Comparison of ENCODE assay signal across 8 mouse cellular contexts in genomic region chr7:92741152-92741860, GRCm38 (mm10). TPM values are rescaled to one million over a fixed set of nuclear protein-coding genes. Genes with fewer than 3 reads are reported as not detected.
DNase-seq lines count a peak whose midpoint lies in the region; ATAC-seq and TF ChIP-seq lines count a peak whose summit lies in the region.

Rab30 (plus strand) TSS chr7:92741603.

- peak within 1 kb of the TSS; percentile 89 to 93 for H3K4me3 ChIP-seq in ES-E14 (ENCODE audit: insufficient read depth in 1 of 2, low read depth in 1 of 2, low read length in 2 of 2, poor library complexity in 1 of 2, severe bottlenecking in 1 of 2)
- H3K4me3 ChIP-seq in forebrain, embryonic 15.5 days, result peak within 1 kb of the TSS; percentile 78
- H3K4me3 ChIP-seq in lung, adult 2 months (replicated peaks; ENCODE audit: extremely low read depth, low read depth, low read length), result peak within 1 kb of the TSS; percentile 97

- TF ChIP-seq POLR2A in lung, adult 2 months (IDR thresholded peaks at IDR 0.05; ENCODE audit: borderline replicate concordance, extremely low read depth, low read depth, low read length), result peak; percentile 91; the same call in 1 of the 2 replicates

- peak within 1 kb of the TSS; percentile 68 for H3K27ac ChIP-seq in ES-E14 (ENCODE audit: insufficient read depth, low read depth, low read length, poor library complexity, severe bottlenecking)
- H3K27ac ChIP-seq in forebrain, embryonic 15.5 days (replicated peaks), result peak within 1 kb of the TSS; percentile 95

- H3K4me1 ChIP-seq in ES-E14 (ENCODE audit: control insufficient read depth in 2 of 2, insufficient read depth in 2 of 2, low read length in 2 of 2, poor library complexity in 1 of 2), result peaks cover 7 to 12% of the 10 kb centered on the region in 2 experiments
- peaks cover 59% of the 10 kb centered on the region for H3K4me1 ChIP-seq in forebrain, embryonic 15.5 days
- peaks cover 5% of the 10 kb centered on the region for H3K4me1 ChIP-seq in lung, adult 2 months (ENCODE audit: control insufficient read depth, insufficient read depth, low read length)

- WGBS in forebrain, embryonic 15.5 days, result under 1% methylated on average over 38 of the region's 38 CpGs
- WGBS in lung, adult 2 months, result under 1% methylated on average over 38 of the region's 38 CpGs

- no peaks in the 10 kb centered on the region for H3K27me3 ChIP-seq in forebrain, embryonic 15.5 days

- peak; percentile 89 for DNase-seq in ES-E14 (ENCODE audit: low read depth, low spot score)
- peak; percentile 98 for DNase-seq in cerebellum, adult 11-12 months
- DNase-seq in heart, postnatal 25 days (ENCODE audit: low spot score), result peak; percentile 92
- DNase-seq in layer of hippocampus, adult 18-20 months (ENCODE audit: low spot score in 2 of 2), result peak; percentile 95 to 98
- peak; percentile 87 for DNase-seq in lung, adult 2 months
- DNase-seq in thymus, adult 18-20 months, result peak; percentile 85 to 93

- TF ChIP-seq CTCF in lung, adult 2 months (IDR thresholded peaks at IDR 0.05; ENCODE audit: insufficient read depth, low read length), result no peak

- H3K9ac ChIP-seq in ES-E14 (ENCODE audit: insufficient read depth, low read depth, low read length, poor library complexity, severe bottlenecking), result peak within 1 kb of the TSS; percentile 99
- peak within 1 kb of the TSS; percentile 94 for H3K9ac ChIP-seq in forebrain, embryonic 15.5 days (replicated peaks)

- peak within 1 kb of the TSS; percentile 79 for H3K4me2 ChIP-seq in forebrain, embryonic 15.5 days (replicated peaks)

- no peaks in the 10 kb centered on the region; the same call in 1 of the 2 replicates for H3K36me3 ChIP-seq in ES-E14 (ENCODE audit: control insufficient read depth, insufficient read depth, low read length, poor library complexity, severe bottlenecking)
- peaks cover 7% of the 10 kb centered on the region; the same call in 1 of the 2 replicates for H3K36me3 ChIP-seq in forebrain, embryonic 15.5 days

- in situ Hi-C loops in ES-E14 (cut with MboI; ENCODE audit: low sequenced_read_pairs in 2 of 2, unreplicated experiment in 2 of 2), result no loop called here

- H3K9me3 ChIP-seq in ES-E14 (ENCODE audit: control insufficient read depth, insufficient read depth, low read depth, low read length), result no peaks in the 10 kb centered on the region
- H3K9me3 ChIP-seq in forebrain, embryonic 15.5 days, result no peaks in the 10 kb centered on the region

- peak; percentile 100 for ATAC-seq in forebrain, embryonic 15.5 days (replicated peaks)
- ATAC-seq in neutrophil, adult 5-6 weeks (ENCODE audit: extremely low read depth, insufficient number of reproducible peaks, low FRiP score, poor library complexity, severe bottlenecking), result peak; percentile 99

- intact Hi-C loops in heart, postnatal 25 days (cut with DNase I), result loop anchor here (5.0 to 10.0 kb wide), 4 partner anchors 91 to 353 kb away; partner anchors contain the start of gene Ankrd42

TF ChIP-seq in ES-E14, 5 proteins besides CTCF, POLR2A, EP300 and RAD21:
- TF ChIP-seq ZC3H11A (IDR thresholded peaks at IDR 0.05; ENCODE audit: borderline replicate concordance, low read depth, low read length) (no peak), CHD2 (IDR thresholded peaks at IDR 0.05; ENCODE audit: low read depth, low read length) (no peak; the same call in 1 of the 2 replicates), ZNF384 (IDR thresholded peaks at IDR 0.05; ENCODE audit: low read depth, low read length) (no peak), MAFK (IDR thresholded peaks at IDR 0.05; ENCODE audit: insufficient read depth, low read depth, low read length) (no peak), HCFC1 (IDR thresholded peaks at IDR 0.05; ENCODE audit: borderline replicate concordance, insufficient read depth, low read length) (peak; percentile 98)

RNA-seq across cellular contexts. Expression of gene Rab30, which starts in this region (rescaled TPM):
- 6.8 and 7.4 TPM in 2 replicates for total RNA-seq in ES-E14 (2012; rRNA removed)
- polyA plus RNA-seq in forebrain, embryonic 15.5 days (2015; fragmentation: Nextera tagmentation; extraction: Ambion mirVana), result 19.8 and 20.7 TPM in 2 replicates
- 10 to 100 TPM; 14.8 to 17.7 TPM for total RNA-seq in heart, postnatal 25 days (2021)
- total RNA-seq in layer of hippocampus, adult 18-20 months (2021), result 10 to 100 TPM; 39.3 to 41.5 TPM
- 0.43 and 0.96 TPM in 2 replicates for polyA plus RNA-seq in lung, adult 2 months (2012; rRNA removed)
- 14.7 and 24.9 TPM in 2 replicates for total RNA-seq in neutrophil, adult 5-6 weeks (2017)

Comparison
In these comparisons a context has a peak if more than half of its experiments do, and no peak if none do; other contexts are left out.
1. Peak in every context shown above with its lines: DNase-seq, ATAC-seq, H3K4me3 ChIP-seq and H3K27ac ChIP-seq.
2. RNA of gene Rab30 (polyA plus RNA-seq): 19.8 to 20.7 TPM in forebrain, embryonic 15.5 days; 0.43 to 0.96 TPM in lung, adult 2 months; every median in the first group is over 10 times any median in the second.
3. Peak in DNase-seq and H3K4me3 ChIP-seq in lung, adult 2 months; RNA of the gene not detected or under 1 TPM.